Mouse (Mus musculus): ENCODE data around the gene Lcp1. TPM values are rescaled to one million over a fixed set of nuclear protein-coding genes. Genes with fewer than 3 reads are reported as not detected.
A peak's percentile ranks its signal among the peaks of the same experiment; 100 is the strongest.

Gene Lcp1
- polyA plus RNA-seq, 1 experiment from 2014 or later, result 0.40 TPM

DNA sequence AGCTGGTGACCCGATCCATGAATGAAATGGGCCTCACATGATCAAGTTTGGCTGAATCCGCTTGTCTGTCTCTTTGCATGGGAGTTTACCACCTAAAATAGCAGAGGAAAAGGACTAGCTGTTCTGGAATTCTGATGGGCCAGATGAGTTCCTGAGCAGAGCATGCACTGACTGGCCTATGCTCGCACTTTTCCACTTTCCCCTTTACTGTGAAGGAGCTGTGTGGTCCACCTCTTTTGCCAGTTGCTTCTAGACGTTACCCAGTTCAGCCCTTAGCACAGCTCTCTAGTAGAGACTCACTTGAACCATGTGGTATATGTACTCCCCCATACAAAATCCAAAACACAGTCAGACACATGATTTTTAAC lies 105.7 kb downstream of the Lcp1 start:
- ATAC-seq (no peak), DNase-seq (ENCODE audit: low read depth, low spot score) (no peak)
- ChIA-PET CTCF (interaction anchor here (0.9 to 1.3 kb wide), 2 partner anchors 19 to 41 kb away, joined by 3 read pairs; no protein-coding TSS in a partner anchor), POLR2A (no interaction called here)
- peaks cover 29% of the 10 kb centered on the region for H3K27me3 ChIP-seq
- in situ Hi-C loops (cut with MboI; ENCODE audit: low pct_unique_long_range_greater_than_20kb), result no loop called here
- no peak for TF ChIP-seq CTCF (IDR thresholded peaks at IDR 0.05)

GRCm38 (mm10) chr14:75237096-75237495 lies 106.2 kb downstream of the Lcp1 start:
- H3K27me3 ChIP-seq, result peaks cover 32% of the 10 kb centered on the region
- ATAC-seq (no peak), DNase-seq (ENCODE audit: low read depth, low spot score) (no peak)
- in situ Hi-C loops (cut with MboI; ENCODE audit: low pct_unique_long_range_greater_than_20kb), result no loop called here
- POLR2A ChIA-PET, result no interaction called here
- CTCF ChIA-PET, result interaction anchor here (1.3 kb wide), 1 partner anchor 41 kb away, joined by 3 read pairs; no protein-coding TSS in a partner anchor
- no peak for TF ChIP-seq CTCF (IDR thresholded peaks at IDR 0.05)

- in situ Hi-C loops (cut with MboI; ENCODE audit: low pct_unique_long_range_greater_than_20kb), result no loop called here
- peaks cover 33% of the 10 kb centered on the region for H3K27me3 ChIP-seq
- CTCF ChIA-PET, result interaction anchor here (1.3 kb wide), 1 partner anchor 43 kb away, joined by 3 read pairs; no protein-coding TSS in a partner anchor
- POLR2A ChIA-PET, result no interaction called here
- DNase-seq (ENCODE audit: low read depth, low spot score) (no peak), ATAC-seq (no peak)
- no peak for TF ChIP-seq CTCF (IDR thresholded peaks at IDR 0.05)
Observed at GRCm38 (mm10) chr14:75238054-75238692, 107.3 kb downstream of the Lcp1 start.

GRCm38 (mm10) chr14:75242087-75242486 lies 111.2 kb downstream of the Lcp1 start, which contains the start of gene Cpb2:
TSS of gene Cpb2 (plus strand) at chr14:75242287.
- TF ChIP-seq CTCF (IDR thresholded peaks at IDR 0.05), result no peak
- H3K27me3 ChIP-seq, result peaks cover 25% of the 10 kb centered on the region
- DNase-seq (ENCODE audit: low read depth, low spot score), result no peak
- ChIA-PET CTCF (no interaction called here), POLR2A (no interaction called here)
- in situ Hi-C loops (cut with MboI; ENCODE audit: low pct_unique_long_range_greater_than_20kb), result no loop called here
- ATAC-seq, result no peak

- CTCF ChIA-PET, result no interaction called here
- peaks cover 42% of the 10 kb centered on the region for H3K27me3 ChIP-seq
- no peak for DNase-seq (ENCODE audit: low read depth, low spot score)
- TF ChIP-seq CTCF (IDR thresholded peaks at IDR 0.05), result no peak
- POLR2A ChIA-PET, result no interaction called here
- in situ Hi-C loops (cut with MboI; ENCODE audit: low pct_unique_long_range_greater_than_20kb), result no loop called here
- no peak for ATAC-seq
Observed at GRCm38 (mm10) chr14:75246024-75247000, 115.4 kb downstream of the Lcp1 start.

- no peak for TF ChIP-seq CTCF (IDR thresholded peaks at IDR 0.05)
- peaks cover 47% of the 10 kb centered on the region for H3K27me3 ChIP-seq
- no peak for ATAC-seq
- ChIA-PET CTCF (no interaction called here), POLR2A (no interaction called here)
- in situ Hi-C loops (cut with MboI; ENCODE audit: low pct_unique_long_range_greater_than_20kb), result no loop called here
- DNase-seq (ENCODE audit: low read depth, low spot score), result no peak
Observed at GRCm38 (mm10) chr14:75250432-75250831, 119.5 kb downstream of the Lcp1 start.

DNA sequence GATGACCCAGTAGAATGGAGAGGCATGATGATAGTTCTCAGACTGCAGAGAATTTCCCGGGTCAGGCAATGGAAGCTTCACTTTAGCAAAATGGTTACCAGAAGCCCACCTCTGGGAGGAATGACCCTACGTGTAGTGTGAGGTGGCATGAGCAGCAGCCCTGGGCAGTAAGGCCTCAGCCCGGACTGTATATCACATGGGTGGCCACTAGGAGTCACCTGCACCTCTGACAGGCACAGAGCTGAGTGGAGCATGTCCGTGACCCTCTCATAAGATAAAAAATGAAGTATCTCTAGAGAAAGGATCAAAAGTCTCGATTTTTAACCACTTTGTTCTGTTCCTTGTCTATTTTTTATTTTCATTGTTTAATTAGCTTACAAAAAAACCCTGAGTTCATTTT lies 125.6 kb downstream of the Lcp1 start:
- H3K27me3 ChIP-seq, result peaks cover 60% of the 10 kb centered on the region
- in situ Hi-C loops (cut with MboI; ENCODE audit: low pct_unique_long_range_greater_than_20kb), result no loop called here
- ATAC-seq (no peak), DNase-seq (ENCODE audit: low read depth, low spot score) (no peak)
- peak; percentile 45 for TF ChIP-seq CTCF (IDR thresholded peaks at IDR 0.05)
- POLR2A ChIA-PET, result interaction anchor here (0.6 kb wide), 1 partner anchor 14 kb away, joined by 3 read pairs; no protein-coding TSS in a partner anchor
- CTCF ChIA-PET, result interaction anchor here (1.7 kb wide), 1 partner anchor 20 kb away, joined by 3 read pairs; no protein-coding TSS in a partner anchor

DNA sequence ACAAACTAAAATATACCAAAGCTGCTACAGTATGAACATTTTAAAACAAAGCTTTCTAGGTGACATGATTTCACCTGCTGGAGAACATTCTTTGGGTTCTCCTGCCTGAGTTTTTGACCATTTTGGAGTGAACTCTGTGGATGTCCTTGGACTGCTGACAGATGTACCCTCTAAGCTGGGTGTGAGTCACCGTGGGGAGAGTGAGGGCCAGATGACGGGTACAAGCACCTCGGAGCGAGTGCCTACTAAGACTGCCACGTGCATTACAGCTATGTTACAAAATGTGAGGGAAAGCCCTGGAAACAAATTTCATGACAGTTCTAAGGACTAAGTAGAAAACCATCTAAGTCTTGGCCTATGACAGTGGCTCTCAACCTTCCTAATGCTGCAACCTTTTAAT lies 138.6 kb downstream of the Lcp1 start:
- H3K27me3 ChIP-seq, result peaks cover 65% of the 10 kb centered on the region
- DNase-seq (ENCODE audit: low read depth, low spot score) (no peak), ATAC-seq (no peak)
- in situ Hi-C loops (cut with MboI; ENCODE audit: low pct_unique_long_range_greater_than_20kb), result no loop called here
- ChIA-PET CTCF (no interaction called here), POLR2A (no interaction called here)
- TF ChIP-seq CTCF (IDR thresholded peaks at IDR 0.05), result no peak

DNA sequence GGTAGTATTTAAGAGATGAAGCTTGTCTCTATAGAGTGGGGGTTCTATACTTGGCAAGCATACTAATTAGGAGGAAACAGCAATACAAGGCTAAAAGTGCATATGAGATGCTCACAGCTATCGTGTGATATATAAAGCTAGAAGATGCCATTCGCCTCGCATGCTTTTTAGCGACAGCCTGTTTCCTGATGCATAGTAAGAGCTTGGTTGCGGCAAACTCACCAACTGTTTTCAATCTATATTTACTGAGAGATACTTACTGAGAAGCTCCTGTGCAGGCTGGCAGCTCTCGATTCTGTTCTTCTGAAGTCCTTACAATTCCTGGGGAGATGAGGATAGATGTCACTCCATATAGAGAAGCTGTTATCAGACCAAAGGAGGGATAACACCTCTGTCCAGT lies 148.8 kb downstream of the Lcp1 start:
- ChIA-PET POLR2A (no interaction called here), CTCF (no interaction called here)
- H3K27me3 ChIP-seq, result peaks cover 51% of the 10 kb centered on the region
- ATAC-seq (no peak), DNase-seq (ENCODE audit: low read depth, low spot score) (no peak)
- TF ChIP-seq CTCF (IDR thresholded peaks at IDR 0.05), result no peak
- in situ Hi-C loops (cut with MboI; ENCODE audit: low pct_unique_long_range_greater_than_20kb), result no loop called here

DNA sequence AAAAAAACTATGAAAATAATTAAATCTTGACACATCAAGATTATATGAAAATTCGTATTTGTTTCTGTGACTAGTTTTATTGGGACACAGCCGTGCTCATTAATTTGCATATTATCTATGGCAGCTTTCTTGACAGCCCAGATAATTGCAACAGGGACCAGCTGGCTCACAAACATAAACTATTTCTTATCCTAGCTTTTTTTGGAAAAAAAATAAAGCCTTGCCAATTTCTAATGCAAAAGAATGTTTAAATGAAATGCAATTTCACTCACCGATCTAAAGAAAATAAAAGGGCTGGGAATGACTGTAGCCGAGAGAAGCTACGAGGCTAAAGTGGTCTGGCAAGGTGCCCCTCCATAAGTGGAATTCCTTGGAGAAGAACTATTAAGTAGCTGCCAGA lies 149.5 kb downstream of the Lcp1 start:
- ChIA-PET CTCF (no interaction called here), POLR2A (no interaction called here)
- in situ Hi-C loops (cut with MboI; ENCODE audit: low pct_unique_long_range_greater_than_20kb), result no loop called here
- TF ChIP-seq CTCF (IDR thresholded peaks at IDR 0.05), result no peak
- no peak for DNase-seq (ENCODE audit: low read depth, low spot score)
- no peak for ATAC-seq
- H3K27me3 ChIP-seq, result peaks cover 44% of the 10 kb centered on the region

Other genes starting within 250 kb of the Lcp1 start
- gene Lrch1, start 183.2 kb upstream of the Lcp1 start, polyA plus RNA-seq (2021), result 13.0 TPM
- gene Rubcnl, start 115.1 kb upstream of the Lcp1 start, polyA plus RNA-seq (2021), result 0.59 TPM
- gene Lrrc63, start 220 bp upstream of the Lcp1 start, polyA plus RNA-seq (2021), result not detected
- not detected for gene Cpb2, start 111.2 kb downstream of the Lcp1 start, polyA plus RNA-seq (2021)
- gene Zc3h13, start 153.3 kb downstream of the Lcp1 start, polyA plus RNA-seq (2021), result 23.2 TPM

All from Patski (cell line).